Comparison of ENCODE assay signal across 8 mouse cellular contexts in genomic region chr6:3200586-3200985, GRCm38 (mm10).
DNase-seq lines count a peak whose midpoint lies in the region; TF ChIP-seq lines count a peak whose summit lies in the region.
"Not testable (repeated sequence)": the region's sequence is repeated elsewhere in the genome, so short reads cannot be mapped to it uniquely, and the experiment has no call there.

No protein-coding gene starts in this region.

- not testable (repeated sequence) for TF ChIP-seq CTCF in thymus, adult 2 months (IDR thresholded peaks at IDR 0.05; ENCODE audit: borderline replicate concordance, control insufficient read depth, extremely low read depth, insufficient read depth, low read length, poor library complexity)

- not testable (repeated sequence) for H3K27ac ChIP-seq in thymus, adult 2 months (ENCODE audit: control insufficient read depth, insufficient read depth, low read length)

- not testable (repeated sequence) for H3K4me3 ChIP-seq in thymus, adult 2 months (ENCODE audit: control insufficient read depth, insufficient read depth, low read length)

- H3K36me3 ChIP-seq in thymus, adult 2 months (ENCODE audit: control insufficient read depth, insufficient read depth, low read length) = not testable (repeated sequence)

- 86% methylated on average over 18 of the region's 18 CpGs for WGBS in thymus, adult 2 months

- not testable (repeated sequence) for TF ChIP-seq POLR2A in thymus, adult 2 months (IDR thresholded peaks at IDR 0.05; ENCODE audit: control insufficient read depth, extremely low read depth, insufficient read depth, low read length, poor library complexity)

- not testable (repeated sequence) for H3K27me3 ChIP-seq in thymus, adult 2 months (ENCODE audit: control insufficient read depth, insufficient read depth, low read length)

- DNase-seq in CD4-positive helper T cell, adult 2 months (ENCODE audit: low read depth, low spot score) = peak; percentile 81
- peak; percentile 80 for DNase-seq in adrenal gland, postnatal 25 days
- peak; percentile 65 for DNase-seq in embryo, embryonic 11.5 days (ENCODE audit: low read depth, low spot score)
- DNase-seq in heart, adult 18-20 months = peak; percentile 32 to 88
- DNase-seq in kidney, postnatal 36 days = peak; percentile 19 to 75
- DNase-seq in lung, adult 18-20 months = peak; percentile 21 to 29
- DNase-seq in ovary, postnatal 36 days (ENCODE audit: low spot score) = peak; percentile 67
- peak; percentile 69 for DNase-seq in thymus, adult 2 months

- H3K4me1 ChIP-seq in thymus, adult 2 months (replicated peaks; ENCODE audit: control insufficient read depth, insufficient read depth, low read length) = not testable (repeated sequence)

Comparison
In these comparisons a context has a peak if more than half of its experiments do, and no peak if none do; other contexts are left out.
1. DNase-seq: peak in every context shown above with its lines; median percentile 81 in CD4-positive helper T cell, adult 2 months; 80 in adrenal gland, postnatal 25 days; 69 in thymus, adult 2 months; 67 in ovary, postnatal 36 days; 65 in embryo, embryonic 11.5 days; 60 in heart, adult 18-20 months; 47 in kidney, postnatal 36 days; 25 in lung, adult 18-20 months.